Mouse (Mus musculus): Measurements from ENCODE around the gene Ncor2.

The Ncor2 gene

GRCm38 (mm10) chr5:125085097-125085617, 93.9 kb downstream of the Ncor2 start:
- no peak for DNase-seq

GRCm38 (mm10) chr5:125083674-125084073, 95.3 kb downstream of the Ncor2 start:
- DNase-seq = no peak

GRCm38 (mm10) chr5:125081318-125082101, 97.5 kb downstream of the Ncor2 start:
- DNase-seq = peak; percentile 95

- DNase-seq = no peak
Observed at GRCm38 (mm10) chr5:125080787-125081317, 98.2 kb downstream of the Ncor2 start.

GRCm38 (mm10) chr5:125080352-125080751, 98.7 kb downstream of the Ncor2 start:
- DNase-seq = no peak

GRCm38 (mm10) chr5:125078220-125078619, 100.8 kb downstream of the Ncor2 start:
- DNase-seq = no peak

- DNase-seq = no peak
Observed at GRCm38 (mm10) chr5:125076183-125076582, 102.8 kb downstream of the Ncor2 start.

- DNase-seq = peak; percentile 72
Observed at GRCm38 (mm10) chr5:125074571-125075171, 104.3 kb downstream of the Ncor2 start.

- DNase-seq = no peak
Observed at GRCm38 (mm10) chr5:125073896-125074295, 105.1 kb downstream of the Ncor2 start.

- DNase-seq = no peak
Observed at GRCm38 (mm10) chr5:125073335-125073734, 105.7 kb downstream of the Ncor2 start.

GRCm38 (mm10) chr5:125072425-125072824, 106.6 kb downstream of the Ncor2 start:
- DNase-seq = no peak

- DNase-seq = peak; percentile 56
Observed at GRCm38 (mm10) chr5:125071919-125072318, 107.1 kb downstream of the Ncor2 start.

GRCm38 (mm10) chr5:125070399-125070798, 108.6 kb downstream of the Ncor2 start:
- peak; percentile 62 for DNase-seq

GRCm38 (mm10) chr5:125069916-125070315, 109.1 kb downstream of the Ncor2 start:
- no peak for DNase-seq

GRCm38 (mm10) chr5:125069426-125069825, 109.6 kb downstream of the Ncor2 start:
- DNase-seq = no peak

- DNase-seq = peak; percentile 67
Observed at GRCm38 (mm10) chr5:125068371-125068951, 110.6 kb downstream of the Ncor2 start.

- no peak for DNase-seq
Observed at GRCm38 (mm10) chr5:125067673-125068072, 111.3 kb downstream of the Ncor2 start.

- DNase-seq = peak; percentile 83
Observed at GRCm38 (mm10) chr5:125066479-125067471, 112.2 kb downstream of the Ncor2 start.

GRCm38 (mm10) chr5:125063015-125063414, 116.0 kb downstream of the Ncor2 start:
- no peak for DNase-seq

GRCm38 (mm10) chr5:125058267-125058668, 120.8 kb downstream of the Ncor2 start:
- DNase-seq = peak; percentile 86

GRCm38 (mm10) chr5:125057555-125058266, 121.3 kb downstream of the Ncor2 start:
- DNase-seq = peak; percentile 45

All from kidney, postnatal 14 days (tissue).